Mouse (Mus musculus): ENCODE data around the gene Foxd1. TPM values are rescaled to one million over a fixed set of nuclear protein-coding genes. Genes with fewer than 3 reads are reported as not detected.

Gene Foxd1
- polyA plus RNA-seq, 1 experiment from 2014 or later = 0.54 TPM

- DNase-seq (no peak), ATAC-seq (ENCODE audit: low FRiP score, low TSS enrichment) (no peak)
- Histone ChIP-seq H3K4me3 (replicated peaks; ENCODE audit: low read depth, low read length) (peak overlapping the region; percentile 100), H3K9ac (replicated peaks; ENCODE audit: low read length) (no peak overlapping the region), H3K4me1 (ENCODE audit: control insufficient read depth, insufficient read depth, low read length) (peaks cover 13% of the 10 kb centered on the region), H3K27me3 (ENCODE audit: control insufficient read depth, insufficient read depth, low read length) (no peaks in the 10 kb centered on the region), H3K9me3 (ENCODE audit: control insufficient read depth, low read length) (no peaks in the 10 kb centered on the region), H3K27ac (replicated peaks; ENCODE audit: low read depth, low read length) (no peak overlapping the region), H3K36me3 (ENCODE audit: control insufficient read depth, insufficient read depth, low read length) (peaks cover 40% of the 10 kb centered on the region), H3K4me2 (ENCODE audit: low read length) (peak overlapping the region; percentile 77)
- WGBS = 85% methylated on average over 4 of the region's 4 CpGs
Measured at GRCm38 (mm10) chr13:98315124-98315523, 38.9 kb upstream of the Foxd1 start.

- peak overlapping the region; percentile 94 for H3K9ac ChIP-seq (replicated peaks; ENCODE audit: low read length)
- H3K4me1 ChIP-seq (ENCODE audit: control insufficient read depth, insufficient read depth, low read length) = peaks cover 13% of the 10 kb centered on the region
- 1% methylated on average over 17 of the region's 17 CpGs for whole genome bisulfite sequencing
- no peaks in the 10 kb centered on the region for H3K9me3 ChIP-seq (ENCODE audit: control insufficient read depth, low read length)
- H3K4me3 ChIP-seq (replicated peaks; ENCODE audit: low read depth, low read length) = peak overlapping the region; percentile 100
- ATAC-seq (ENCODE audit: low FRiP score, low TSS enrichment) = no peak; the same call in 1 of the 2 replicates
- H3K27ac ChIP-seq (replicated peaks; ENCODE audit: low read depth, low read length) = peak overlapping the region; percentile 90
- H3K36me3 ChIP-seq (ENCODE audit: control insufficient read depth, insufficient read depth, low read length) = peaks cover 30% of the 10 kb centered on the region
- no peak for DNase-seq
- no peaks in the 10 kb centered on the region for H3K27me3 ChIP-seq (ENCODE audit: control insufficient read depth, insufficient read depth, low read length)
- peak overlapping the region; percentile 77 for H3K4me2 ChIP-seq (ENCODE audit: low read length)
Measured at GRCm38 (mm10) chr13:98316140-98316479, 37.9 kb upstream of the Foxd1 start.

- Histone ChIP-seq H3K9ac (replicated peaks; ENCODE audit: low read length) (peak within 1 kb of the TSS; percentile 94), H3K4me1 (ENCODE audit: control insufficient read depth, insufficient read depth, low read length) (peaks cover 13% of the 10 kb centered on the region), H3K4me2 (ENCODE audit: low read length) (peak within 1 kb of the TSS; percentile 77), H3K36me3 (ENCODE audit: control insufficient read depth, insufficient read depth, low read length) (peaks cover 25% of the 10 kb centered on the region), H3K4me3 (replicated peaks; ENCODE audit: low read depth, low read length) (peak within 1 kb of the TSS; percentile 100), H3K27me3 (ENCODE audit: control insufficient read depth, insufficient read depth, low read length) (no peaks in the 10 kb centered on the region), H3K9me3 (ENCODE audit: control insufficient read depth, low read length) (no peaks in the 10 kb centered on the region), H3K27ac (replicated peaks; ENCODE audit: low read depth, low read length) (peak within 1 kb of the TSS; percentile 90)
- peak; percentile 93 for ATAC-seq (ENCODE audit: low FRiP score, low TSS enrichment)
- under 1% methylated on average over 85 of the region's 90 CpGs for WGBS
- DNase-seq = peak; percentile 97
Measured at GRCm38 (mm10) chr13:98316480-98317245, 37.4 kb upstream of the Foxd1 start, which contains the start of gene Btf3. Btf3 (minus strand) TSS chr13:98317006.

- ATAC-seq (ENCODE audit: low FRiP score, low TSS enrichment) = peak; percentile 32; the same call in 1 of the 2 replicates
Measured at GRCm38 (mm10) chr13:98317246-98317677, 36.8 kb upstream of the Foxd1 start.

GRCm38 (mm10) chr13:98317911-98318310 is 36.1 kb upstream of the Foxd1 start:
- Histone ChIP-seq H3K4me3 (replicated peaks; ENCODE audit: low read depth, low read length) (peak overlapping the region; percentile 100; the same call in 1 of the 2 replicates), H3K4me2 (ENCODE audit: low read length) (peak overlapping the region; percentile 77)

More at GRCm38 (mm10) chr13:98317246-98317677, 36.8 kb upstream of the Foxd1 start:
- Histone ChIP-seq H3K36me3 (ENCODE audit: control insufficient read depth, insufficient read depth, low read length) (peaks cover 19% of the 10 kb centered on the region), H3K9ac (replicated peaks; ENCODE audit: low read length) (peak overlapping the region; percentile 94), H3K27ac (replicated peaks; ENCODE audit: low read depth, low read length) (peak overlapping the region; percentile 90), H3K4me1 (ENCODE audit: control insufficient read depth, insufficient read depth, low read length) (peaks cover 13% of the 10 kb centered on the region), H3K4me2 (ENCODE audit: low read length) (peak overlapping the region; percentile 77), H3K27me3 (ENCODE audit: control insufficient read depth, insufficient read depth, low read length) (no peaks in the 10 kb centered on the region), H3K4me3 (replicated peaks; ENCODE audit: low read depth, low read length) (peak overlapping the region; percentile 100), H3K9me3 (ENCODE audit: control insufficient read depth, low read length) (no peaks in the 10 kb centered on the region)
- 3% methylated on average over 16 of the region's 16 CpGs for WGBS
- no peak for DNase-seq

GRCm38 (mm10) chr13:98325034-98325433 is 29.0 kb upstream of the Foxd1 start:
- Histone ChIP-seq H3K4me1 (ENCODE audit: control insufficient read depth, insufficient read depth, low read length) (no peaks in the 10 kb centered on the region), H3K36me3 (ENCODE audit: control insufficient read depth, insufficient read depth, low read length) (no peaks in the 10 kb centered on the region), H3K27ac (replicated peaks; ENCODE audit: low read depth, low read length) (no peak overlapping the region), H3K4me2 (ENCODE audit: low read length) (no peak overlapping the region), H3K4me3 (replicated peaks; ENCODE audit: low read depth, low read length) (no peak overlapping the region), H3K9ac (replicated peaks; ENCODE audit: low read length) (no peak overlapping the region), H3K9me3 (ENCODE audit: control insufficient read depth, low read length) (no peaks in the 10 kb centered on the region), H3K27me3 (ENCODE audit: control insufficient read depth, insufficient read depth, low read length) (no peaks in the 10 kb centered on the region)
- ATAC-seq (ENCODE audit: low FRiP score, low TSS enrichment) (no peak), DNase-seq (no peak)
- 90% methylated on average over 11 of the region's 11 CpGs for WGBS

More at GRCm38 (mm10) chr13:98317911-98318310, 36.1 kb upstream of the Foxd1 start:
- H3K27ac ChIP-seq (replicated peaks; ENCODE audit: low read depth, low read length) = no peak overlapping the region
- DNase-seq = no peak
- H3K27me3 ChIP-seq (ENCODE audit: control insufficient read depth, insufficient read depth, low read length) = no peaks in the 10 kb centered on the region
- H3K9ac ChIP-seq (replicated peaks; ENCODE audit: low read length) = no peak overlapping the region; the same call in 1 of the 2 replicates
- H3K9me3 ChIP-seq (ENCODE audit: control insufficient read depth, low read length) = no peaks in the 10 kb centered on the region
- ATAC-seq (ENCODE audit: low FRiP score, low TSS enrichment) = no peak
- peaks cover 12% of the 10 kb centered on the region for H3K36me3 ChIP-seq (ENCODE audit: control insufficient read depth, insufficient read depth, low read length)
- 91% methylated on average over 6 of the region's 6 CpGs for WGBS
- H3K4me1 ChIP-seq (ENCODE audit: control insufficient read depth, insufficient read depth, low read length) = peaks cover 13% of the 10 kb centered on the region

GRCm38 (mm10) chr13:98332106-98332505 is 21.9 kb upstream of the Foxd1 start:
- Histone ChIP-seq H3K4me1 (ENCODE audit: control insufficient read depth, insufficient read depth, low read length) (no peaks in the 10 kb centered on the region), H3K36me3 (ENCODE audit: control insufficient read depth, insufficient read depth, low read length) (no peaks in the 10 kb centered on the region), H3K9ac (replicated peaks; ENCODE audit: low read length) (no peak overlapping the region), H3K27me3 (ENCODE audit: control insufficient read depth, insufficient read depth, low read length) (no peaks in the 10 kb centered on the region), H3K9me3 (ENCODE audit: control insufficient read depth, low read length) (no peaks in the 10 kb centered on the region), H3K4me2 (ENCODE audit: low read length) (no peak overlapping the region), H3K27ac (replicated peaks; ENCODE audit: low read depth, low read length) (no peak overlapping the region), H3K4me3 (replicated peaks; ENCODE audit: low read depth, low read length) (no peak overlapping the region)
- ATAC-seq (ENCODE audit: low FRiP score, low TSS enrichment) = no peak
- 53% methylated on average over 2 of the region's 2 CpGs for WGBS
- DNase-seq = no peak

GRCm38 (mm10) chr13:98336205-98336604 is 17.8 kb upstream of the Foxd1 start:
- Histone ChIP-seq H3K36me3 (ENCODE audit: control insufficient read depth, insufficient read depth, low read length) (no peaks in the 10 kb centered on the region), H3K9ac (replicated peaks; ENCODE audit: low read length) (no peak overlapping the region), H3K4me3 (replicated peaks; ENCODE audit: low read depth, low read length) (no peak overlapping the region), H3K9me3 (ENCODE audit: control insufficient read depth, low read length) (no peaks in the 10 kb centered on the region), H3K27me3 (ENCODE audit: control insufficient read depth, insufficient read depth, low read length) (no peaks in the 10 kb centered on the region), H3K27ac (replicated peaks; ENCODE audit: low read depth, low read length) (no peak overlapping the region), H3K4me2 (ENCODE audit: low read length) (no peak overlapping the region), H3K4me1 (ENCODE audit: control insufficient read depth, insufficient read depth, low read length) (no peaks in the 10 kb centered on the region)
- 98% methylated on average over 1 of the region's 1 CpGs for WGBS
- DNase-seq (no peak), ATAC-seq (ENCODE audit: low FRiP score, low TSS enrichment) (no peak)

- H3K27me3 ChIP-seq (ENCODE audit: control insufficient read depth, insufficient read depth, low read length) = no peaks in the 10 kb centered on the region
- H3K4me3 ChIP-seq (replicated peaks; ENCODE audit: low read depth, low read length) = no peak overlapping the region
- no peaks in the 10 kb centered on the region for H3K9me3 ChIP-seq (ENCODE audit: control insufficient read depth, low read length)
- ATAC-seq (ENCODE audit: low FRiP score, low TSS enrichment) (no peak), DNase-seq (no peak)
- no peak overlapping the region for H3K27ac ChIP-seq (replicated peaks; ENCODE audit: low read depth, low read length)
- 77% methylated on average over 5 of the region's 5 CpGs for WGBS
- H3K9ac ChIP-seq (replicated peaks; ENCODE audit: low read length) = no peak overlapping the region
- H3K4me2 ChIP-seq (ENCODE audit: low read length) = no peak overlapping the region
- no peaks in the 10 kb centered on the region for H3K4me1 ChIP-seq (ENCODE audit: control insufficient read depth, insufficient read depth, low read length)
- no peaks in the 10 kb centered on the region for H3K36me3 ChIP-seq (ENCODE audit: control insufficient read depth, insufficient read depth, low read length)
Measured at GRCm38 (mm10) chr13:98340506-98340905, 13.5 kb upstream of the Foxd1 start.
